Mouse (Mus musculus): ENCODE data around the gene Cdk2ap1.

- TF ChIP-seq CTCF (IDR thresholded peaks at IDR 0.05; ENCODE audit: control insufficient read depth, insufficient read depth, insufficient read length) (no peak), MYOD1 (IDR thresholded peaks at IDR 0.05; ENCODE audit: control insufficient read depth, insufficient read length, low read depth) (no peak)
Observed at GRCm38 (mm10) chr5:124354574-124355424, 8.1 kb downstream of the Cdk2ap1 start.
